ENCODE assay signal across 8 mouse cellular contexts in the genomic region with DNA sequence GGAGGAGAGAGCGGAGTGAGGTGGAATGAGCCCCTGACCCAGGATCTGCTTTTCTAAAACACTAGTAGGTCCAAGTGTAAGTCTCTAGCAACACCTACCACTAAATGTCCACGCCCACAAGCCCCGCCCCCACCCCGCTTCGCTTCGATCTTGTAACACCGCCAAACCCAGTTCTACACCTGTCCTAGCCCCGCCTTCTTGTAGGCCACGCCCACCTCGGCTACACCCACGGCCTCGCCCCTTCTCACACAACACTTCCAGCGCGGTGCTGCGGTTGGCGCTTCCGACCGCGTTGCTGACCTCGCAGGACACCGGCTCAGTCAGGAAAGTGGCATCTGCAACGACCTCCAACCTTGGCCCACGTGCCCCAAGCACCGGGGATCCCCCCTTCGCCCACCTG. TPM values are rescaled to one million over a fixed set of nuclear protein-coding genes. Genes with fewer than 3 reads are reported as not detected.
DNase-seq lines count a peak whose midpoint lies in the region; ATAC-seq lines count a peak whose summit lies in the region.

No protein-coding gene starts in this region.

- H3K4me1 ChIP-seq in neural tube, embryonic 11.5 days (ENCODE audit: control insufficient read depth, insufficient read depth, low read length) = peaks cover 14% of the 10 kb centered on the region
- H3K4me1 ChIP-seq in midbrain, embryonic 11.5 days (ENCODE audit: control insufficient read depth, insufficient read depth, low read length) = peaks cover 20% of the 10 kb centered on the region

- H3K4me2 ChIP-seq in neural tube, embryonic 11.5 days (ENCODE audit: low read depth) = peak overlapping the region; percentile 33
- H3K4me2 ChIP-seq in midbrain, embryonic 11.5 days = peak overlapping the region; percentile 7; the same call in 1 of the 2 replicates

- no peaks in the 10 kb centered on the region for H3K9me3 ChIP-seq in neural tube, embryonic 11.5 days (ENCODE audit: control insufficient read depth, low read length)
- no peaks in the 10 kb centered on the region for H3K9me3 ChIP-seq in midbrain, embryonic 11.5 days (ENCODE audit: control insufficient read depth, low read length)

- intact Hi-C loops in gastrocnemius, postnatal 14 days (cut with DNase I; ENCODE audit: low total_unique reads) = no loop called here

- peaks cover 63% of the 10 kb centered on the region for H3K27me3 ChIP-seq in neural tube, embryonic 11.5 days (ENCODE audit: control insufficient read depth, insufficient read depth, low read length)
- H3K27me3 ChIP-seq in midbrain, embryonic 11.5 days (ENCODE audit: control insufficient read depth, insufficient read depth, low read length) = peaks cover 64% of the 10 kb centered on the region

- WGBS in neural tube, embryonic 11.5 days = 1% methylated on average over 25 of the region's 25 CpGs
- 4% methylated on average over 25 of the region's 25 CpGs for WGBS in midbrain, embryonic 11.5 days

- H3K9ac ChIP-seq in neural tube, embryonic 11.5 days (ENCODE audit: low read length) = no peak overlapping the region
- H3K9ac ChIP-seq in midbrain, embryonic 11.5 days (ENCODE audit: low read length) = no peak overlapping the region

- no peak overlapping the region for H3K27ac ChIP-seq in neural tube, embryonic 11.5 days (ENCODE audit: low read depth, low read length)
- no peak overlapping the region for H3K27ac ChIP-seq in midbrain, embryonic 11.5 days (ENCODE audit: low read depth, low read length)

- no peaks in the 10 kb centered on the region for H3K36me3 ChIP-seq in neural tube, embryonic 11.5 days (ENCODE audit: control insufficient read depth, insufficient read depth, low read length)
- no peaks in the 10 kb centered on the region for H3K36me3 ChIP-seq in midbrain, embryonic 11.5 days (ENCODE audit: control insufficient read depth, insufficient read depth, low read length)

- H3K4me3 ChIP-seq in neural tube, embryonic 11.5 days (ENCODE audit: low read depth, low read length) = 0 out of 2 replicates have a peak overlapping the region, but pooled peaks have one; percentile 12
- no peak overlapping the region for H3K4me3 ChIP-seq in midbrain, embryonic 11.5 days (ENCODE audit: low read depth, low read length)

- no peak for DNase-seq in neural tube, embryonic 11.5 days (ENCODE audit: low spot score)
- no peak for DNase-seq in neural tube, embryonic 10.5 days (ENCODE audit: extremely low spot score, low spot score)
- DNase-seq in kidney, postnatal 14 days = peak; percentile 68
- no peak for DNase-seq in midbrain, embryonic 11.5 days (ENCODE audit: low spot score, missing footprints)
- no peak for DNase-seq in ovary, postnatal 14 days (ENCODE audit: low spot score)
- no peak for DNase-seq in layer of hippocampus, adult 18-20 months (ENCODE audit: low spot score in 2 of 2)
- no peak for DNase-seq in gastrocnemius, postnatal 14 days

- ATAC-seq in neural tube, embryonic 11.5 days (ENCODE audit: insufficient read depth, low FRiP score, low TSS enrichment) = no peak
- 0 out of 2 replicates have a peak, but pooled peaks have one; percentile 35 for ATAC-seq in erythroblast, adult 5-6 weeks (replicated peaks; ENCODE audit: low FRiP score, poor library complexity, severe bottlenecking)
- ATAC-seq in midbrain, embryonic 11.5 days (ENCODE audit: low FRiP score) = 0 out of 2 replicates have a peak, but pooled peaks have one; percentile 22

RNA-seq across cellular contexts. Expression of gene Kirrel2, which starts 3.7 kb away (rescaled TPM):
- polyA plus RNA-seq in neural tube, embryonic 11.5 days (2014; fragmentation: Nextera tagmentation; extraction: Ambion mirVana) = 19.0 and 19.6 TPM in 2 replicates
- total RNA-seq in erythroblast, adult 5-6 weeks (2015; ENCODE audit: low replicate concordance) = not detected in 2 replicates
- total RNA-seq in erythroblast, adult 5-6 weeks (2017; ENCODE audit: low replicate concordance) = not detected in 2 replicates
- 0.58 and 0.61 TPM in 2 replicates for polyA plus RNA-seq in midbrain, embryonic 11.5 days (2014; fragmentation: Nextera tagmentation; extraction: Ambion mirVana)
- total RNA-seq in layer of hippocampus, adult 18-20 months (2021) = 10 to 100 TPM; 11.9 to 17.4 TPM
- total RNA-seq in gastrocnemius, postnatal 14 days (2021) = not detected

RNA-seq across cellular contexts. Expression of gene Nphs1, which starts 4.3 kb away (rescaled TPM):
- polyA plus RNA-seq in neural tube, embryonic 11.5 days (2014; fragmentation: Nextera tagmentation; extraction: Ambion mirVana) = 1.8 and 3.4 TPM in 2 replicates
- not detected in 2 replicates for total RNA-seq in erythroblast, adult 5-6 weeks (2015; ENCODE audit: low replicate concordance)
- total RNA-seq in erythroblast, adult 5-6 weeks (2017; ENCODE audit: low replicate concordance) = not detected in 2 replicates
- not detected in 2 replicates for polyA plus RNA-seq in midbrain, embryonic 11.5 days (2014; fragmentation: Nextera tagmentation; extraction: Ambion mirVana)
- 1 to 10 TPM in 1 of 2 experiments, under 1 TPM in 1; 0.96 to 1.8 TPM for total RNA-seq in layer of hippocampus, adult 18-20 months (2021)
- not detected for total RNA-seq in gastrocnemius, postnatal 14 days (2021)

RNA-seq across cellular contexts. Expression of gene Aplp1, which starts 8.4 kb away (rescaled TPM):
- polyA plus RNA-seq in neural tube, embryonic 11.5 days (2014; fragmentation: Nextera tagmentation; extraction: Ambion mirVana) = 150 and 165 TPM in 2 replicates
- total RNA-seq in erythroblast, adult 5-6 weeks (2015; ENCODE audit: low replicate concordance) = not detected in 2 replicates
- total RNA-seq in erythroblast, adult 5-6 weeks (2017; ENCODE audit: low replicate concordance) = not detected in 2 replicates
- 128 and 134 TPM in 2 replicates for polyA plus RNA-seq in midbrain, embryonic 11.5 days (2014; fragmentation: Nextera tagmentation; extraction: Ambion mirVana)
- 1,000 to 10,000 TPM; 1,425 to 1,440 TPM for total RNA-seq in layer of hippocampus, adult 18-20 months (2021)
- total RNA-seq in gastrocnemius, postnatal 14 days (2021) = 1 to 10 TPM; 1.9 to 2.3 TPM

RNA-seq across cellular contexts. Expression of gene Nfkbid, which starts 32.2 kb away (rescaled TPM):
- polyA plus RNA-seq in neural tube, embryonic 11.5 days (2014; fragmentation: Nextera tagmentation; extraction: Ambion mirVana) = 0.84 and 0.99 TPM in 2 replicates
- 2.1 and 5.0 TPM in 2 replicates for total RNA-seq in erythroblast, adult 5-6 weeks (2015; ENCODE audit: low replicate concordance)
- 0.14 and 3.6 TPM in 2 replicates for total RNA-seq in erythroblast, adult 5-6 weeks (2017; ENCODE audit: low replicate concordance)
- 0.63 and 1.2 TPM in 2 replicates for polyA plus RNA-seq in midbrain, embryonic 11.5 days (2014; fragmentation: Nextera tagmentation; extraction: Ambion mirVana)
- total RNA-seq in layer of hippocampus, adult 18-20 months (2021) = 1 to 10 TPM; 3.0 to 4.2 TPM
- total RNA-seq in gastrocnemius, postnatal 14 days (2021) = under 1 TPM; 0.21 to 0.33 TPM

RNA-seq across cellular contexts. Expression of gene Hcst, which starts 34.1 kb away (rescaled TPM):
- polyA plus RNA-seq in neural tube, embryonic 11.5 days (2014; fragmentation: Nextera tagmentation; extraction: Ambion mirVana) = not detected in 2 replicates
- total RNA-seq in erythroblast, adult 5-6 weeks (2015; ENCODE audit: low replicate concordance) = 14.2 and 29.0 TPM in 2 replicates
- total RNA-seq in erythroblast, adult 5-6 weeks (2017; ENCODE audit: low replicate concordance) = 2.6 and 13.9 TPM in 2 replicates
- polyA plus RNA-seq in midbrain, embryonic 11.5 days (2014; fragmentation: Nextera tagmentation; extraction: Ambion mirVana) = 0.43 and 0.45 TPM in 2 replicates
- under 1 TPM in 1 of 2 experiments, not detected in 1; 0.99 TPM for total RNA-seq in layer of hippocampus, adult 18-20 months (2021)
- total RNA-seq in gastrocnemius, postnatal 14 days (2021) = under 1 TPM in 1 of 2 experiments, not detected in 1; 0.94 TPM

Comparison
In these comparisons a context has a peak if more than half of its experiments do, and no peak if none do; other contexts are left out.
1. RNA of gene Kirrel2, which starts 3.7 kb away (total RNA-seq): 11.9 to 17.4 TPM in layer of hippocampus, adult 18-20 months; not detected in gastrocnemius, postnatal 14 days and not detected in erythroblast, adult 5-6 weeks; every median in the first group is over 10 times any median in the second.
2. RNA of gene Aplp1, which starts 8.4 kb away (total RNA-seq): 1,425 to 1,440 TPM in layer of hippocampus, adult 18-20 months; 1.9 to 2.3 TPM in gastrocnemius, postnatal 14 days and not detected in erythroblast, adult 5-6 weeks; every median in the first group is over 100 times any median in the second.